Mouse (Mus musculus): ENCODE measurements around the gene Fnip2. TPM values are rescaled to one million over a fixed set of nuclear protein-coding genes. Genes with fewer than 3 reads are reported as not detected.

Gene Fnip2
- polyA plus RNA-seq, 1 experiment from 2014 or later, result 2.6 TPM

DNA sequence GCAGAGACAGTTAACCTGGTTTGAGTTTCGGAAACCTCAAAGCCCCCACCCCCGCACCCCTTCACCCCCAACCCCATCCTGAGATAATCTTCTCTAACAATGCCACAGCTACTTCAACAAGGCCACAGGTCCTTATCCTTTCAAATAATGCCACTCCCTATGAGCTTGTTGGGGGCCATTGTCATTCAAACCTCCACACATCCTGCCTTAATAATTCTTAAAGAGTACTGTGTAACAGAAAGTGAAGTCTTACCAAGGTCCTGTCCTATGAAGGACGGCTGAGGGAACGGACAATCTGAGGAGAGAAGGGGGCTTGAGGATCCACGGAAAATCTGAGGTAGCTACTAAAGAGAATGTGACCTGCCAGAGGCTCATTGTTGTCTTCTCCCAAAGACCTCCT, 132.6 kb downstream of the Fnip2 start:
- no peaks in the 10 kb centered on the region for H3K27me3 ChIP-seq (ENCODE audit: control insufficient read depth, insufficient read depth, low read length)
- no peaks in the 10 kb centered on the region for H3K4me1 ChIP-seq (ENCODE audit: control insufficient read depth, insufficient read depth, low read length)
- 60% methylated on average over 5 of the region's 5 CpGs for WGBS
- H3K4me2 ChIP-seq (ENCODE audit: low read depth, low read length), result no peak overlapping the region
- no peak overlapping the region for H3K4me3 ChIP-seq (ENCODE audit: low read length)
- no peak overlapping the region for H3K9ac ChIP-seq (ENCODE audit: low read length)
- no peaks in the 10 kb centered on the region for H3K9me3 ChIP-seq (replicated peaks; ENCODE audit: control insufficient read depth, low read length)
- H3K36me3 ChIP-seq (ENCODE audit: control insufficient read depth, insufficient read depth), result no peaks in the 10 kb centered on the region
- no peak for ATAC-seq (replicated peaks; ENCODE audit: extremely low read depth, insufficient read depth, low FRiP score)
- no peak overlapping the region for H3K27ac ChIP-seq (ENCODE audit: low read length)

DNA sequence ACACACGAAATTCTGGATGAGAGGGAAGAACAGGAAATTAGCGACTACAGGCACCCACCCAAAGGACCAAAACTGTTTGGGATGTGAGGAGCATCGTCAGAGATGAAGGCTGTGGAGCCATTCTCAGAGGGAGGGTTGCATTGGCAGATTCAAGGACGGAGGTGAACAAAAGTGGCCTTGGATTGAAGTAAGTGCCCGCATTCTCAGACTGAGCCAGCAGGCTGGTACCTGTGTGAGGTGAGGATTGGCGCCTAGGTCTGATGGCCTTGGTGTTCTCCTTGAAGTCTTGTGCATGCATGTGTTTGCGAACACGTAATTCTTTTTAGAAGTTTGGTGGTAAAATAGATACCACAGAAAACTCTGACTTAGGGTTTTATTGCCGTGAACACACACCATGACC, 133.2 kb downstream of the Fnip2 start:
- Histone ChIP-seq H3K9me3 (replicated peaks; ENCODE audit: control insufficient read depth, low read length) (no peaks in the 10 kb centered on the region), H3K4me1 (ENCODE audit: control insufficient read depth, insufficient read depth, low read length) (no peaks in the 10 kb centered on the region), H3K4me3 (ENCODE audit: low read length) (no peak overlapping the region), H3K9ac (ENCODE audit: low read length) (no peak overlapping the region), H3K4me2 (ENCODE audit: low read depth, low read length) (no peak overlapping the region), H3K36me3 (ENCODE audit: control insufficient read depth, insufficient read depth) (no peaks in the 10 kb centered on the region), H3K27ac (ENCODE audit: low read length) (no peak overlapping the region), H3K27me3 (ENCODE audit: control insufficient read depth, insufficient read depth, low read length) (no peaks in the 10 kb centered on the region)
- no peak for ATAC-seq (replicated peaks; ENCODE audit: extremely low read depth, insufficient read depth, low FRiP score)
- WGBS, result 77% methylated on average over 9 of the region's 9 CpGs

DNA sequence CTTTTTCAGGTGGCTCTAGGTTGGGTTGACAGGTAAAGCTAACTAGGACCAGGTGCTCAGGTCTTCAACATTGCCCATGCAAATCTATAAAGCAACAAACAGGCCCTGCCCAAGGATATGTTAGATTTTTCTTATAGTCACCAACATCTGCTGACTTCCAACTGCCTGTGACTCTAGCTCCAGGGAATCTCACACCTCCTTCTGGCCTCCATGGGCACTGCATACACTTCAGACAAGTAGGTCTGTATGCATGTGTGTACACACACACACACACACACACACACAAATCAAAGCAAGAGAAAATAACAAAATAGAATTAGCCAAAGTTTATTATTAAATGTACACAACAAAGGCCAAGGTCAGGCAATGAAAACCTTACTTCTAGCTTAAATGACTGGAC, 134.0 kb downstream of the Fnip2 start:
- Histone ChIP-seq H3K27me3 (ENCODE audit: control insufficient read depth, insufficient read depth, low read length) (no peaks in the 10 kb centered on the region), H3K9ac (ENCODE audit: low read length) (no peak overlapping the region), H3K4me1 (ENCODE audit: control insufficient read depth, insufficient read depth, low read length) (no peaks in the 10 kb centered on the region), H3K4me2 (ENCODE audit: low read depth, low read length) (no peak overlapping the region), H3K4me3 (ENCODE audit: low read length) (no peak overlapping the region), H3K9me3 (replicated peaks; ENCODE audit: control insufficient read depth, low read length) (no peaks in the 10 kb centered on the region), H3K27ac (ENCODE audit: low read length) (no peak overlapping the region), H3K36me3 (ENCODE audit: control insufficient read depth, insufficient read depth) (no peaks in the 10 kb centered on the region)
- ATAC-seq (replicated peaks; ENCODE audit: extremely low read depth, insufficient read depth, low FRiP score), result no peak

DNA sequence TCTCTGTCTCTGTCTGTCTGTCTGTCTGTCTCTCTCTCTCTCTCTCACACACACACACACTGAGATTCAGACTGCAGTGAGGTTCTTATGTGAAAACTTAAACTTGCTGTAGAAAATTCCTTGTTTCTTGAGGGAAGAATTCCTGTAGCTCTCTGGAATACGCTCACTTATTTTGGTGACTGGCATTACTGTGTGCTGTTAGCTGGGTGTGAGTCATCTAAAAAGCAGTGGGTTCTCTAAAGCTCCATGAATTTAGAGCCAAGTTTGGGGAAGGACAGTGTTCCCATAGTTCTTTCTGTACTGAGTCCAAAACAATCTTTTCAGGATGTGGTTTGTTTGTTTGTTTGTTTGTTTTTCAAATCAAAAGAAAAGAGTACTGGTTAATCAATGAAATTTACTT, 142.2 kb downstream of the Fnip2 start:
- Histone ChIP-seq H3K9ac (ENCODE audit: low read length) (no peak overlapping the region), H3K4me1 (ENCODE audit: control insufficient read depth, insufficient read depth, low read length) (no peaks in the 10 kb centered on the region), H3K27me3 (ENCODE audit: control insufficient read depth, insufficient read depth, low read length) (no peaks in the 10 kb centered on the region), H3K9me3 (replicated peaks; ENCODE audit: control insufficient read depth, low read length) (no peaks in the 10 kb centered on the region), H3K36me3 (ENCODE audit: control insufficient read depth, insufficient read depth) (no peaks in the 10 kb centered on the region), H3K4me2 (ENCODE audit: low read depth, low read length) (no peak overlapping the region), H3K4me3 (ENCODE audit: low read length) (no peak overlapping the region), H3K27ac (ENCODE audit: low read length) (no peak overlapping the region)
- no peak for ATAC-seq (replicated peaks; ENCODE audit: extremely low read depth, insufficient read depth, low FRiP score)
- 74% methylated on average over 1 of the region's 1 CpGs for WGBS

GRCm38 (mm10) chr3:79418921-79419320, 148.7 kb downstream of the Fnip2 start:
- Histone ChIP-seq H3K4me2 (ENCODE audit: low read depth, low read length) (no peak overlapping the region), H3K4me1 (ENCODE audit: control insufficient read depth, insufficient read depth, low read length) (no peaks in the 10 kb centered on the region), H3K36me3 (ENCODE audit: control insufficient read depth, insufficient read depth) (no peaks in the 10 kb centered on the region), H3K4me3 (ENCODE audit: low read length) (no peak overlapping the region), H3K27ac (ENCODE audit: low read length) (no peak overlapping the region), H3K9me3 (replicated peaks; ENCODE audit: control insufficient read depth, low read length) (no peaks in the 10 kb centered on the region), H3K27me3 (ENCODE audit: control insufficient read depth, insufficient read depth, low read length) (no peaks in the 10 kb centered on the region), H3K9ac (ENCODE audit: low read length) (no peak overlapping the region)
- no peak for ATAC-seq (replicated peaks; ENCODE audit: extremely low read depth, insufficient read depth, low FRiP score)
- WGBS, result 80% methylated on average over 14 of the region's 14 CpGs

DNA sequence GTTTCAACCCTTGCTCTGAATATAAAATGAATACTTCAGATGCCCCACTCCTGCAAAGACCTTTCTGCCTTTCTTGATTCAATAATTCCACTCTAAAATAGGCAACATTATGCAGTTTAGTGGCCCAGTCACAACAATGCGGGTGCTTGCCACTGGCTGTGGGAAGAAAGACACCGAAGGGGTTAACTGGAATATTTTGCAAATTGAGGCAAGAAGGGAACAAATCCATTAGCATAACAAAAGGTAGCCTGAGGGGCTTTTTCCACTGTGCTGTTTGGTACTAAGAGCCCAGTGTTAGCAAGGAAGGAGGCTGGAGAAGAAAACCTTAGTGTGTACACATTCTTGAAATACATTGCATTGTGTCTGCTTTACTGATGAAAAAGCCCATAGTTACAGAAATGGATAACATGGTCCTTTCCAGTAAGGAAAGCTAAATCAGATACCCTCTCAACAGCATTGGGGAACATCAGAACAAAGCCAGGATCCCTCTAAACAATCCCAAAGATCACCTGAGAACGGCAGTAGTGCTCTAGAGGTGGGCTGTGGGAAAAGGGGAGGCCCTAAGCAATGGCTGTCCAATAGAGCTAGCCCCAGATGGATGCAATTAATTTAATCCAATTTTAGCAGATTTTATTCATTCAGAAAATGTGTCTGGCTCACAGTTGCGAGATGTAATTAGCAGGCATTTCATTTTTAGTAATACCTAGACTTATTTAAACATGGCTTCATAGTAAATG, 150.5 kb downstream of the Fnip2 start:
- Histone ChIP-seq H3K9ac (ENCODE audit: low read length) (no peak overlapping the region), H3K4me1 (ENCODE audit: control insufficient read depth, insufficient read depth, low read length) (no peaks in the 10 kb centered on the region), H3K36me3 (ENCODE audit: control insufficient read depth, insufficient read depth) (no peaks in the 10 kb centered on the region), H3K4me3 (ENCODE audit: low read length) (no peak overlapping the region), H3K27ac (ENCODE audit: low read length) (no peak overlapping the region), H3K27me3 (ENCODE audit: control insufficient read depth, insufficient read depth, low read length) (no peaks in the 10 kb centered on the region), H3K9me3 (replicated peaks; ENCODE audit: control insufficient read depth, low read length) (no peaks in the 10 kb centered on the region), H3K4me2 (ENCODE audit: low read depth, low read length) (no peak overlapping the region)
- no peak for ATAC-seq (replicated peaks; ENCODE audit: extremely low read depth, insufficient read depth, low FRiP score)
- 75% methylated on average over 4 of the region's 4 CpGs for WGBS

DNA sequence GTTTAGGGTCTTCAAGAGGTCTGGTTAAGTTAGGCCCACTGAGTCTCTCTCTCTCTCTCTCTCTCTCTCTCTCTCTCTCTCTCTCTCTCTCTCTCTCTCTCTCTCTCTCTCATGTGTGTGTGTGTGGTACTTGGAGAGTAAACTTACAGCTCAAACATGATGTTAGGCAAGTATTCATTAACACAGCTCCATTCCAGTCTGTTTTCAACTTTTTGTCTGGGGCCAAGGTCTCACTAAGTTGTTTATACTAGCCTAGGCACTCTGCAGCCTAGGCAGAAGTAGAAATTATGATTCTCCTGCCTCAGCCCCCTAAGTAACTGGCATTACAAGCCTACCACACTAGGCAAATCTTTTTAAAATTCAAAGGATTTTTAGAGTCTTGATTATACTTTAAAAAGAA, 151.7 kb downstream of the Fnip2 start:
- H3K27me3 ChIP-seq (ENCODE audit: control insufficient read depth, insufficient read depth, low read length), result no peaks in the 10 kb centered on the region
- H3K9me3 ChIP-seq (replicated peaks; ENCODE audit: control insufficient read depth, low read length), result no peaks in the 10 kb centered on the region
- no peak overlapping the region for H3K4me2 ChIP-seq (ENCODE audit: low read depth, low read length)
- no peak overlapping the region for H3K9ac ChIP-seq (ENCODE audit: low read length)
- no peaks in the 10 kb centered on the region for H3K4me1 ChIP-seq (ENCODE audit: control insufficient read depth, insufficient read depth, low read length)
- H3K27ac ChIP-seq (ENCODE audit: low read length), result no peak overlapping the region
- H3K4me3 ChIP-seq (ENCODE audit: low read length), result no peak overlapping the region
- no peaks in the 10 kb centered on the region for H3K36me3 ChIP-seq (ENCODE audit: control insufficient read depth, insufficient read depth)
- no peak for ATAC-seq (replicated peaks; ENCODE audit: extremely low read depth, insufficient read depth, low FRiP score)

DNA sequence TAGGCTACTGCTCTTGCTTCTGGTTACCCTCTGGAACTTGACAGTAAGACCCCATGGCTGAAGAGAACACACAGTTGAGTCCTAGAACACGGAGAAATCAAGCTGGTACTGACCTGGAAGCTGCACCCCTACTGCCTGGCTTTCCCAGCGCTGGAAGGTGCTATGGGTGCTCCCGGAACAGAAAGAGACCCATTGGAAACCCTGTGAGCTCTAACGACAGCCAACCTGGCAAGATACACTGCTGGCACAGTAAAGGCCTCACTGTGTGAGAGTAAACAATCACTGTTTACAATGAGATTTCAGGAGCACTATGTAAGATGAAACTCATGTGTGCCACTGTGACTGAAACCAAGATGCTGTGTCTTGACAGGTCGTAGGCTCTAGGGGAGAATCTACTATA, 152.5 kb downstream of the Fnip2 start:
- H3K36me3 ChIP-seq (ENCODE audit: control insufficient read depth, insufficient read depth), result no peaks in the 10 kb centered on the region
- no peak overlapping the region for H3K27ac ChIP-seq (ENCODE audit: low read length)
- no peaks in the 10 kb centered on the region for H3K9me3 ChIP-seq (replicated peaks; ENCODE audit: control insufficient read depth, low read length)
- no peak overlapping the region for H3K4me3 ChIP-seq (ENCODE audit: low read length)
- whole genome bisulfite sequencing, result 77% methylated on average over 5 of the region's 5 CpGs
- H3K9ac ChIP-seq (ENCODE audit: low read length), result no peak overlapping the region
- H3K4me2 ChIP-seq (ENCODE audit: low read depth, low read length), result no peak overlapping the region
- ATAC-seq (replicated peaks; ENCODE audit: extremely low read depth, insufficient read depth, low FRiP score), result no peak
- no peaks in the 10 kb centered on the region for H3K4me1 ChIP-seq (ENCODE audit: control insufficient read depth, insufficient read depth, low read length)
- H3K27me3 ChIP-seq (ENCODE audit: control insufficient read depth, insufficient read depth, low read length), result no peaks in the 10 kb centered on the region

DNA sequence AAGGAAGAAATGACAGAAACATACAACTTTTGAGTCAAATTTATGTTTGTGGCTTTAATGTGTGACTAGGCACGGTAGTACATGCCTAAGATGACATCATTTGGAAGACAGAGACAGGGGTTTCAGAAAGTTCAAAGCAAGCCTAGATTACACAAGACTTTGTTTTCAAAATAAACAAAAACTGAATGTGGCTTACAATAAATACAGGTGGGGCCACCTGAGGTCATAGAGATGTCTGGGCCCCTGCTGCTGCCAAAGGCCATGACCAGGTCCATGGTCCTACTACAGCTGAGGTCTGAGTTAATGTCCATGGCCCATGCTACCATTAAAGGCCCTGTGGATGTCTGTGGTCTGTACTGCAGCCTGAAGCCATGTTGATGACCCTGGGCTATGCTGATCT, 154.1 kb downstream of the Fnip2 start:
- no peak for ATAC-seq (replicated peaks; ENCODE audit: extremely low read depth, insufficient read depth, low FRiP score)
- no peaks in the 10 kb centered on the region for H3K9me3 ChIP-seq (replicated peaks; ENCODE audit: control insufficient read depth, low read length)
- no peaks in the 10 kb centered on the region for H3K4me1 ChIP-seq (ENCODE audit: control insufficient read depth, insufficient read depth, low read length)
- H3K36me3 ChIP-seq (ENCODE audit: control insufficient read depth, insufficient read depth), result no peaks in the 10 kb centered on the region
- H3K9ac ChIP-seq (ENCODE audit: low read length), result no peak overlapping the region
- H3K4me2 ChIP-seq (ENCODE audit: low read depth, low read length), result no peak overlapping the region
- 83% methylated on average over 1 of the region's 1 CpGs for WGBS
- no peaks in the 10 kb centered on the region for H3K27me3 ChIP-seq (ENCODE audit: control insufficient read depth, insufficient read depth, low read length)
- H3K27ac ChIP-seq (ENCODE audit: low read length), result no peak overlapping the region
- no peak overlapping the region for H3K4me3 ChIP-seq (ENCODE audit: low read length)

Data from heart, embryonic 16.5 days (tissue).